Mouse (Mus musculus) neutrophil, adult 59 days (primary cell): ENCODE data around the gene Atp2c2. TPM values are rescaled to one million over a fixed set of nuclear protein-coding genes. Genes with fewer than 3 reads are reported as not detected.

Experiments used
- total RNA-seq, 2 experiments: library from RNA; stranded (reverse); gene quantifications; 1 replicate in 1 of 2; 2 replicates in 1 of 2; pipeline ENCODE4 v1.2.4; 2023

The Atp2c2 gene
- total RNA-seq: under 1 TPM; 0.20 to 0.26 TPM

GRCm38 (mm10) chr8:119699549-119700134, at the start of gene Atp2c2:
Atp2c2 (plus strand) TSS chr8:119700009.

GRCm38 (mm10) chr8:119666219-119666951, 33.4 kb upstream of the Atp2c2 start, which contains the start of gene Wfdc1:
Wfdc1 (plus strand) TSS chr8:119666365.

DNA sequence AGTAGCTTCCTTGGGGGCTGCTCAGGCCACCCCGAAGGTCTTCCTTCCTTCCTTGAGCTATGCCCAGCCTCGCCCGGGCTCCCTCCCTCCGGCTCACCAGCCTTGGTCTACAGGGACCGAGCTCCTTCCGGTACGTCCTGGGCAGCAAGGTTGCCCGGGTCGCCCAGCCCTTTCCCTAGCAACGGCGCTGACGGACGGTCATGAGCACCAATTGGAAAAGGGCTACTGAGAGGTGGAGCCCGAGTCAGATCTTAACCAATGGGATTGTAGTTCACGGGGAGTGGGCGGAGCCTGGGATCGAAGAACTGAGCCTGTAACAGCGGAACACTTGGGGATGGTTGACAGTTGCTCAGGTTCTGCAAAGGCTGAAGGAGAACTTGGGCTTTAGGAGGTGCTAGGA, 78.5 kb downstream of the Atp2c2 start, which contains the start of gene Tldc1:
Tldc1 (minus strand) TSS at position 154 of the 400 bp plus-strand sequence.

Other genes with a start within 250 kb of the Atp2c2 start
- not detected for gene Slc38a8, start 198.3 kb upstream of the Atp2c2 start, total RNA-seq
- gene Mbtps1, start 141.3 kb upstream of the Atp2c2 start, total RNA-seq: 10 to 100 TPM; 40.0 to 48.7 TPM
- gene Hsdl1, start 124.8 kb upstream of the Atp2c2 start, total RNA-seq: 10 to 100 TPM; 38.6 to 39.6 TPM
- gene Dnaaf1, start 124.8 kb upstream of the Atp2c2 start, total RNA-seq: under 1 TPM in 1 of 2 experiments, not detected in 1; 0.24 TPM
- gene Taf1c, start 94.8 kb upstream of the Atp2c2 start, total RNA-seq: 1 to 10 TPM; 7.2 to 8.2 TPM
- not detected for gene Adad2, start 87.3 kb upstream of the Atp2c2 start, total RNA-seq
- not detected for gene Kcng4, start 64.3 kb upstream of the Atp2c2 start, total RNA-seq
- not detected for gene Wfdc1, start 33.6 kb upstream of the Atp2c2 start, total RNA-seq
- 1 to 10 TPM; 2.6 to 7.0 TPM for gene Tldc1, start 78.4 kb downstream of the Atp2c2 start, total RNA-seq
- 1,000 to 10,000 TPM in 1 of 2 experiments, 100 to 1,000 TPM in 1; 943 to 1,046 TPM for gene Cotl1, start 140.5 kb downstream of the Atp2c2 start, total RNA-seq
- 10 to 100 TPM; 15.0 to 16.8 TPM for gene Klhl36, start 162.3 kb downstream of the Atp2c2 start, total RNA-seq
- gene Usp10, start 210.4 kb downstream of the Atp2c2 start, total RNA-seq: 10 to 100 TPM; 25.6 to 27.3 TPM
- gene Gm20388, start 210.8 kb downstream of the Atp2c2 start, total RNA-seq: 10 to 100 TPM in 1 of 2 experiments, 1 to 10 TPM in 1; 8.0 to 10.5 TPM